Mouse (Mus musculus): ENCODE measurements at regions not wholly inside any gene's neighbourhood (a gene's known extent, or its start where the extent isn't known, plus 50 kb on each side); places are given as distances from the start of the nearest gene placed in this dataset.

DNA sequence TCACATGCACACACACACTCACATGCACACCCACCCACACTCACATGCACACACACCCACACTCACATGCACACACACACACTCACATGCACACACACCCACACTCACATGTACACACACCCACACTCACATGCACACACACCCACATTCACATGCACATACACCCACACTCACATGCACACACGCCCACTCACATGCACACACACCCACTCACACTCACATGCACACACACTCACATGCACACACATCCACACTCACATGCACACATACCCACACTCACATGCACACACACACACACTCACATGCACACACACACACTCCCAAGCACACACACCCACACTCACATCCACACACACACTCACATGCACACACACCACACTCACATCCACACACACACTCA, 74.0 kb upstream of the Mki67 start:
- H3K9ac ChIP-seq (ENCODE audit: low read depth, low read length): no peak overlapping the region
- WGBS: 74% methylated on average over 1 of the region's 1 CpGs
- H3K79me2 ChIP-seq (replicated peaks; ENCODE audit: control insufficient read depth, insufficient read depth, low read length): no peaks in the 10 kb centered on the region
- intact Hi-C loops (cut with DNase I): no loop called here
- no peak for TF ChIP-seq EP300 (IDR thresholded peaks at IDR 0.05; ENCODE audit: insufficient read depth, low read depth, low read length)
- no peak for TF ChIP-seq POLR2A (IDR thresholded peaks at IDR 0.05; ENCODE audit: insufficient read depth, low read depth, low read length)
- TF ChIP-seq CTCF (IDR thresholded peaks at IDR 0.05): no peak
- DNase-seq: no peak
- H3K27ac ChIP-seq: no peak overlapping the region
- H3K36me3 ChIP-seq (ENCODE audit: control insufficient read depth, insufficient read depth, low read length): no peaks in the 10 kb centered on the region
- peaks cover 3% of the 10 kb centered on the region; the same call in 1 of the 2 replicates for H3K4me1 ChIP-seq (ENCODE audit: control insufficient read depth, insufficient read depth, low read length)
- H3K27me3 ChIP-seq (ENCODE audit: control insufficient read depth, insufficient read depth, low read length): no peaks in the 10 kb centered on the region
- no peak overlapping the region for H3K4me3 ChIP-seq

DNA sequence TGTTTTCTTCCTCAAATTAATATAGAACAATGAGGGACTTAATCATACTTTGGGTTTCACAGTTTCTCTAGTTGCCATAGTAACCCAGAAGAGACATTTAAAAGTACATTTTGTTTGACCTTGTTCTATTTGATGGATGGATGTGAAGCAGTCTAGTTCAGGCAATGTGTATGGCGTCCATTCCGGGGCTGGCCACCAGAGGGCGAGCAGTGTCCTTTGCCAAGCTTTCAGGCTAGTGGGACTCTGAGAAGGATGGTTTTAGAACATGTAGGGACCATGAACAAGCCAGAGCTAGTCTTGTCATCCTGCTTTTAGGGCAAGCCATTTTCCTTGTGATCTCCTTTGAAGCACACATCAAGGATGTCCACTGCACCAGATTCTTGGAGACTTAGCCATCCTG, 74.8 kb upstream of the Mki67 start:
- TF ChIP-seq CTCF (IDR thresholded peaks at IDR 0.05) (peak; percentile 99), EP300 (IDR thresholded peaks at IDR 0.05; ENCODE audit: insufficient read depth, low read depth, low read length) (0 out of 2 replicates have a peak, but pooled peaks have one; percentile 20), POLR2A (IDR thresholded peaks at IDR 0.05; ENCODE audit: insufficient read depth, low read depth, low read length) (no peak)
- intact Hi-C loops (cut with DNase I): no loop called here
- H3K27me3 ChIP-seq (ENCODE audit: control insufficient read depth, insufficient read depth, low read length): no peaks in the 10 kb centered on the region
- H3K27ac ChIP-seq: no peak overlapping the region
- peak; percentile 42 to 76 for DNase-seq
- peaks cover 3% of the 10 kb centered on the region; the same call in 1 of the 2 replicates for H3K4me1 ChIP-seq (ENCODE audit: control insufficient read depth, insufficient read depth, low read length)
- H3K36me3 ChIP-seq (ENCODE audit: control insufficient read depth, insufficient read depth, low read length): no peaks in the 10 kb centered on the region
- no peaks in the 10 kb centered on the region for H3K79me2 ChIP-seq (replicated peaks; ENCODE audit: control insufficient read depth, insufficient read depth, low read length)
- 4% methylated on average over 3 of the region's 3 CpGs for WGBS
- H3K9ac ChIP-seq (ENCODE audit: low read depth, low read length): no peak overlapping the region
- H3K4me3 ChIP-seq: no peak overlapping the region

DNA sequence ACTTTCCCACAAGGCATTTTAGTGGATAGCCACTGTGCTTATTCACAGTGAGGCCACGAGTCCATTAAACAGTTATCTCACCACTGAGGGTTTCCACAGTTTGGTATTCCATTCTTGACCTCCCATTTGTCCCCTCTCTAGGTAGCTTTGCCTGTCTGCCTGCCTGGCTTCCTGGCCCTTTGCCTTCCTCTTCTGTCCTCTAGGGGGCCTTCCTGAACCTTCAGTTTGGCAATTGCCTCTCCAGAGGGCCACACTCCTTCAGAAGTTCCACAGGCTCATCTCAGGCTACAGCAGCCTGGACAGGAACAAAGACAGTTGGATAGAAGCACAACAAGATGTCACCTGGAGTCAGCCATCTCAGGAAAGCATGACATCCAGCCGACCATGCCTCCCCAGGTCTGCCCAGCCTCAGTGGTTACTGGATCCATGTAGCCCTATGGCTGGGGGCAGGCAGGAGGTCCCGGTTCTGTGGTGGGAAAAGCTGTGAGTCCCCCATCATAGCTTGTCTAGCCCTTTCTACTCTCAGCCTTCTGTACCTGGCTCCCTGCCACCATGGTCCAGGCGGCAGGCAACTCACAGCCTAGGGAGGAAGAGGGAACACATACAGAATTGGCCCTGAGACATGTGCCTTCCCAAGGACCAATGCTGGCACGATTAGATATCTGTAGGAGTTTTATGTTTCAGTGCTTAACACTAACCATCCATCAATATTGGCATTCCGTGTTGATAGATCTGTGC, 76.0 kb upstream of the Mki67 start:
- Histone ChIP-seq H3K36me3 (ENCODE audit: control insufficient read depth, insufficient read depth, low read length) (no peaks in the 10 kb centered on the region), H3K9ac (ENCODE audit: low read depth, low read length) (no peak overlapping the region), H3K79me2 (replicated peaks; ENCODE audit: control insufficient read depth, insufficient read depth, low read length) (no peaks in the 10 kb centered on the region), H3K27ac (no peak overlapping the region), H3K4me3 (no peak overlapping the region), H3K4me1 (ENCODE audit: control insufficient read depth, insufficient read depth, low read length) (peaks cover 3% of the 10 kb centered on the region; the same call in 1 of the 2 replicates), H3K27me3 (ENCODE audit: control insufficient read depth, insufficient read depth, low read length) (no peaks in the 10 kb centered on the region)
- no peak for DNase-seq
- TF ChIP-seq POLR2A (IDR thresholded peaks at IDR 0.05; ENCODE audit: insufficient read depth, low read depth, low read length) (no peak), EP300 (IDR thresholded peaks at IDR 0.05; ENCODE audit: insufficient read depth, low read depth, low read length) (no peak), CTCF (IDR thresholded peaks at IDR 0.05) (no peak)
- WGBS: 72% methylated on average over 6 of the region's 6 CpGs
- intact Hi-C loops (cut with DNase I): no loop called here

DNA sequence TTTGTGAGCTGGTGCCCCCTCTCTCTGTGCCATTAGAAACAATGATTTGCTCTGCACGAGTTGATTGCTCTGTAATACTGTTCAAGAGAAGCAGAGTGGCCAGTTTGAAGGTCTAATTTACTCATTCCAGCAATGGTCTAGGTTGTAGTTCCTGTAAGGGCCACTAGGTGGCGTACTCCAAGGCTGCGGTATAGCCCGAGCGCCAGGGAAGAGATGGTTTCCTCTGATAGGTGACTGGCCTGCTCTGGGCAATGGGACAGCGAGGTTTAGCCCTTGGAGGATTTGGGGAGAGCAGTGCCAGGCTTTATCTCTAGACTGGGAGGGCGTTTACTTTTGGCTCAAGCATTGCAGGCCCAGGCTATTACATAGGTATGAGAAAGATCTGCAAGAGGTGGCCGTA, 76.8 kb upstream of the Mki67 start:
- no peak overlapping the region for H3K27ac ChIP-seq
- no peak overlapping the region for H3K9ac ChIP-seq (ENCODE audit: low read depth, low read length)
- no peak for TF ChIP-seq EP300 (IDR thresholded peaks at IDR 0.05; ENCODE audit: insufficient read depth, low read depth, low read length)
- TF ChIP-seq POLR2A (IDR thresholded peaks at IDR 0.05; ENCODE audit: insufficient read depth, low read depth, low read length): no peak
- TF ChIP-seq CTCF (IDR thresholded peaks at IDR 0.05): peak; percentile 82
- H3K79me2 ChIP-seq (replicated peaks; ENCODE audit: control insufficient read depth, insufficient read depth, low read length): no peaks in the 10 kb centered on the region
- H3K36me3 ChIP-seq (ENCODE audit: control insufficient read depth, insufficient read depth, low read length): no peaks in the 10 kb centered on the region
- WGBS: 45% methylated on average over 8 of the region's 8 CpGs
- H3K27me3 ChIP-seq (ENCODE audit: control insufficient read depth, insufficient read depth, low read length): no peaks in the 10 kb centered on the region
- H3K4me1 ChIP-seq (ENCODE audit: control insufficient read depth, insufficient read depth, low read length): peaks cover 3% of the 10 kb centered on the region; the same call in 1 of the 2 replicates
- intact Hi-C loops (cut with DNase I): no loop called here
- DNase-seq: peak in 1 of 2 experiments; percentile 30
- H3K4me3 ChIP-seq: no peak overlapping the region

DNA sequence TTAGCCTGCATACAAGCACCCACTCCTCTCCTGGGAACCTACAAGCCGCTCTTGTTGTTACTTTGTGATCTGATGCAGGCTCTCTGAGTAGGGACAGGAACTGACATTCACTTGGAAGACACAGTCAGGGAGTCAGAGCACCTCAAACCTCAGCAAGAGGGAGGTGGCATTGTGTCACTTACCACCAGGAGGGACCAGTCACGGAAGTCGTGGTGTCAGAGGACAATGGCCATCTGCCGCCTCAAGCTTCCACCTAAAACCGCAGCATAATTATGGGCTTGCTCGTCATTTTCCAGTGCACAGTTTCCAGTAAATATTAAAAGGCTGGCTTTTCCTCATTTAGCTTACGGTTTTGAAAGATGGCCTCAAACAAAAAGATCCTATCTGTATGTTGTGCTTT, 78.1 kb upstream of the Mki67 start:
- 40% methylated on average over 7 of the region's 7 CpGs for WGBS

DNA sequence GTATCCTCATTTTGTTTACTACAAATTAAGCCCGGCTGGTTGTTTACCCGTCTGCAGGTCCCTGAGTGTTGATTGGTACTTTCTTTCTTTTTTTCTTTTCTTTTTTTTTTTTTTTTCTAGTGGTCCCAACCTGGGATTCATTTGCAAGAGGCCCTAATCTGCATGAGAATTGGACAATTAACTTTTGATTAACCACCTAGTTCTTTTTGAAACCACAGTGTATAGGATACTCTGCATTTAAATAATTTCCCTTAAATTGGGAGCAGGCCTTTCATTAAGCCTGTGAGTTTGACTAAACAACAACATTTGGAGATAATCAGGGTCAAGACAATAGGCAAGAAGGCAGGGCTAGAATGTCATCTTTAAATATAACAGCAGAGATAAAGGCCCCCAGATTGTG, 78.5 kb upstream of the Mki67 start:
- Histone ChIP-seq H3K4me3 (no peak overlapping the region), H3K36me3 (ENCODE audit: control insufficient read depth, insufficient read depth, low read length) (no peaks in the 10 kb centered on the region), H3K4me1 (ENCODE audit: control insufficient read depth, insufficient read depth, low read length) (peaks cover 3% of the 10 kb centered on the region; the same call in 1 of the 2 replicates), H3K27ac (no peak overlapping the region), H3K79me2 (replicated peaks; ENCODE audit: control insufficient read depth, insufficient read depth, low read length) (no peaks in the 10 kb centered on the region), H3K27me3 (ENCODE audit: control insufficient read depth, insufficient read depth, low read length) (no peaks in the 10 kb centered on the region), H3K9ac (ENCODE audit: low read depth, low read length) (no peak overlapping the region)
- intact Hi-C loops (cut with DNase I): no loop called here
- TF ChIP-seq EP300 (IDR thresholded peaks at IDR 0.05; ENCODE audit: insufficient read depth, low read depth, low read length) (no peak), POLR2A (IDR thresholded peaks at IDR 0.05; ENCODE audit: insufficient read depth, low read depth, low read length) (no peak), CTCF (IDR thresholded peaks at IDR 0.05) (no peak)
- DNase-seq: no peak
- 78% methylated on average over 2 of the region's 2 CpGs for WGBS

More for the DNA sequence above, 78.1 kb upstream of the Mki67 start:
- Histone ChIP-seq H3K9ac (ENCODE audit: low read depth, low read length) (no peak overlapping the region), H3K4me1 (ENCODE audit: control insufficient read depth, insufficient read depth, low read length) (peaks cover 3% of the 10 kb centered on the region; the same call in 1 of the 2 replicates), H3K27ac (peak overlapping the region; percentile 36), H3K4me3 (no peak overlapping the region), H3K79me2 (replicated peaks; ENCODE audit: control insufficient read depth, insufficient read depth, low read length) (no peaks in the 10 kb centered on the region), H3K36me3 (ENCODE audit: control insufficient read depth, insufficient read depth, low read length) (no peaks in the 10 kb centered on the region), H3K27me3 (ENCODE audit: control insufficient read depth, insufficient read depth, low read length) (no peaks in the 10 kb centered on the region)
- intact Hi-C loops (cut with DNase I): no loop called here
- no peak for TF ChIP-seq EP300 (IDR thresholded peaks at IDR 0.05; ENCODE audit: insufficient read depth, low read depth, low read length)
- TF ChIP-seq CTCF (IDR thresholded peaks at IDR 0.05): no peak
- no peak for TF ChIP-seq POLR2A (IDR thresholded peaks at IDR 0.05; ENCODE audit: insufficient read depth, low read depth, low read length)
- no peak for DNase-seq
